Comparison of ENCODE assay signal across 10 mouse cellular contexts in genomic region chr11:76709625-76710452, GRCm38 (mm10). TPM values are rescaled to one million over a fixed set of nuclear protein-coding genes. Genes with fewer than 3 reads are reported as not detected.
DNase-seq lines count a peak whose midpoint lies in the region; ATAC-seq lines count a peak whose summit lies in the region.
"Had no signal": no experiment of that assay in that cellular context is flagged by ENCODE, and none has a peak within 500 bp of the region (broad histone marks: within the 10 kb centered on the region; RNA-seq: fewer than 3 reads in every experiment).

No protein-coding gene starts in this region.

- H3K4me3 ChIP-seq in neural tube, embryonic 15.5 days (replicated peaks): no peak overlapping the region
- peak overlapping the region; percentile 12; the same call in 1 of the 2 replicates for H3K4me3 ChIP-seq in embryonic facial prominence, embryonic 13.5 days
- H3K4me3 ChIP-seq in hindbrain, embryonic 15.5 days: no peak overlapping the region

- no peak overlapping the region for H3K27ac ChIP-seq in neural tube, embryonic 15.5 days (replicated peaks)
- peak overlapping the region; percentile 39; the same call in 1 of the 2 replicates for H3K27ac ChIP-seq in embryonic facial prominence, embryonic 13.5 days
- H3K27ac ChIP-seq in hindbrain, embryonic 15.5 days (replicated peaks): no peak overlapping the region
- H3K27ac ChIP-seq: liver, embryonic 14.5 days had no signal

- H3K9ac ChIP-seq in neural tube, embryonic 15.5 days (replicated peaks): no peak overlapping the region
- no peak overlapping the region; the same call in 1 of the 2 replicates for H3K9ac ChIP-seq in embryonic facial prominence, embryonic 13.5 days
- no peak overlapping the region for H3K9ac ChIP-seq in hindbrain, embryonic 15.5 days
- H3K9ac ChIP-seq: liver, embryonic 14.5 days had no signal

- no peak overlapping the region for H3K4me2 ChIP-seq in neural tube, embryonic 15.5 days
- H3K4me2 ChIP-seq in embryonic facial prominence, embryonic 13.5 days: peak overlapping the region; percentile 41
- H3K4me2 ChIP-seq in hindbrain, embryonic 15.5 days: 0 out of 2 replicates have a peak overlapping the region, but pooled peaks have one; percentile 15

- WGBS in neural tube, embryonic 15.5 days: 38% methylated on average over 11 of the region's 17 CpGs
- WGBS in embryonic facial prominence, embryonic 13.5 days: 23% methylated on average over 13 of the region's 17 CpGs
- WGBS in hindbrain, embryonic 15.5 days: 25% methylated on average over 12 of the region's 17 CpGs

- no peaks in the 10 kb centered on the region for H3K4me1 ChIP-seq in neural tube, embryonic 15.5 days
- H3K4me1 ChIP-seq in embryonic facial prominence, embryonic 13.5 days: peaks cover 19% of the 10 kb centered on the region
- H3K4me1 ChIP-seq in hindbrain, embryonic 15.5 days (replicated peaks): no peaks in the 10 kb centered on the region; the same call in 1 of the 2 replicates

- no peak for ATAC-seq in neural tube, embryonic 15.5 days (ENCODE audit: low FRiP score)
- peak; percentile 44; the same call in 1 of the 2 replicates for ATAC-seq in embryonic facial prominence, embryonic 13.5 days (ENCODE audit: insufficient number of reproducible peaks, insufficient read depth, low FRiP score, low TSS enrichment, low read depth)
- no peak for ATAC-seq in hindbrain, embryonic 15.5 days (ENCODE audit: low FRiP score, low read depth)
- ATAC-seq in megakaryocyte, adult 5-6 weeks (ENCODE audit: poor library complexity, severe bottlenecking): no peak

- no peaks in the 10 kb centered on the region for H3K9me3 ChIP-seq in neural tube, embryonic 15.5 days (replicated peaks)
- peaks cover 4% of the 10 kb centered on the region; the same call in 1 of the 2 replicates for H3K9me3 ChIP-seq in embryonic facial prominence, embryonic 13.5 days
- H3K9me3 ChIP-seq in hindbrain, embryonic 15.5 days: no peaks in the 10 kb centered on the region

- no peaks in the 10 kb centered on the region for H3K27me3 ChIP-seq in neural tube, embryonic 15.5 days (replicated peaks)
- no peaks in the 10 kb centered on the region; the same call in 1 of the 2 replicates for H3K27me3 ChIP-seq in embryonic facial prominence, embryonic 13.5 days
- no peaks in the 10 kb centered on the region for H3K27me3 ChIP-seq in hindbrain, embryonic 15.5 days

- peak; percentile 29 for DNase-seq in neural tube, embryonic 10.5 days (ENCODE audit: extremely low spot score, low spot score)
- DNase-seq in lung, postnatal 14 days: peak; percentile 70
- DNase-seq in layer of hippocampus, adult 9-11 months: no peak
- no peak for DNase-seq in frontal cortex, postnatal 36 days (ENCODE audit: low spot score in 2 of 2)

- no peaks in the 10 kb centered on the region for H3K36me3 ChIP-seq in neural tube, embryonic 15.5 days
- no peaks in the 10 kb centered on the region for H3K36me3 ChIP-seq in embryonic facial prominence, embryonic 13.5 days
- no peaks in the 10 kb centered on the region for H3K36me3 ChIP-seq in hindbrain, embryonic 15.5 days

RNA-seq across cellular contexts. Expression of gene Trarg1, which starts 30.2 kb away (rescaled TPM):
- polyA plus RNA-seq in neural tube, embryonic 15.5 days (2015; fragmentation: Nextera tagmentation; extraction: Ambion mirVana): 5.5 and 7.7 TPM in 2 replicates
- 0.31 and 0.76 TPM in 2 replicates for polyA plus RNA-seq in embryonic facial prominence, embryonic 13.5 days (2015; fragmentation: Nextera tagmentation; extraction: Ambion mirVana)
- polyA plus RNA-seq in hindbrain, embryonic 15.5 days (2015; fragmentation: Nextera tagmentation; extraction: Ambion mirVana): 0.82 and 2.8 TPM in 2 replicates
- not detected in 2 replicates for total RNA-seq in megakaryocyte, adult 5-6 weeks (2015)
- total RNA-seq in megakaryocyte, adult 5-6 weeks (2017): not detected in 2 replicates
- polyA plus RNA-seq: liver, embryonic 14.5 days had no signal

RNA-seq across cellular contexts. Expression of gene Bhlha9, which starts 37.6 kb away (rescaled TPM):
- 1.7 and 1.9 TPM in 2 replicates for polyA plus RNA-seq in neural tube, embryonic 15.5 days (2015; fragmentation: Nextera tagmentation; extraction: Ambion mirVana)
- polyA plus RNA-seq in embryonic facial prominence, embryonic 13.5 days (2015; fragmentation: Nextera tagmentation; extraction: Ambion mirVana): not detected in 2 replicates
- 1.3 and 1.7 TPM in 2 replicates for polyA plus RNA-seq in hindbrain, embryonic 15.5 days (2015; fragmentation: Nextera tagmentation; extraction: Ambion mirVana)
- 0.18 TPM in 1 of 2 replicates, not detected in the other for total RNA-seq in megakaryocyte, adult 5-6 weeks (2015)
- not detected in 2 replicates for total RNA-seq in megakaryocyte, adult 5-6 weeks (2017)
- total RNA-seq: adrenal gland, adult 18-20 months had no signal
- polyA plus RNA-seq: liver, embryonic 14.5 days had no signal

RNA-seq across cellular contexts. Expression of gene Gosr1, which starts 53.5 kb away (rescaled TPM):
- polyA plus RNA-seq in neural tube, embryonic 15.5 days (2015; fragmentation: Nextera tagmentation; extraction: Ambion mirVana): 22.8 and 23.1 TPM in 2 replicates
- 23.8 and 26.2 TPM in 2 replicates for polyA plus RNA-seq in embryonic facial prominence, embryonic 13.5 days (2015; fragmentation: Nextera tagmentation; extraction: Ambion mirVana)
- polyA plus RNA-seq in hindbrain, embryonic 15.5 days (2015; fragmentation: Nextera tagmentation; extraction: Ambion mirVana): 24.3 and 25.4 TPM in 2 replicates
- total RNA-seq in megakaryocyte, adult 5-6 weeks (2015): 19.1 and 19.2 TPM in 2 replicates
- 78.0 and 81.5 TPM in 2 replicates for total RNA-seq in megakaryocyte, adult 5-6 weeks (2017)

Comparison
In these comparisons a context has a peak if more than half of its experiments do, and no peak if none do; other contexts are left out.
1. DNase-seq: peak in neural tube, embryonic 10.5 days (single experiment) and lung, postnatal 14 days (single experiment); none in layer of hippocampus, adult 9-11 months (single experiment) and frontal cortex, postnatal 36 days (0 of 2).